9 mouse cellular contexts compared by ENCODE assay signal in the genomic region with DNA sequence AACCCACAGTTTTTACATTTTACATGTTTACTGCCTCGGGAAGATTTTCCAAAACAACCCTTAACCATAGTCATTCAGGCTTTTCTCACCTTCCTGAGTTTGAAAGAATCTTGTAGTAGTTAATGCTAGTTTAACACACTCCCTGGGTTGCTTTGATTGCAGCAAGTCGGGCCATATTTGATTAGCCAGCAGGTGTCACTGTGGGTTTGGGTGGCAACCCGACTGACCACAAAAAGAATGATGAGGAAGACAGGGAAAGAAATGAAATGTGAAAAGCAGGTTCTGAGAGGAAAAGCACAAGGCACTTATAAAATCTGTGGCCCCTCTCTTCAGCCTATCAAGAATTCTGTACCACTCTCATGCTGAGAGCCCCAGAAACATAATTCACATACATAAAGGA.
DNase-seq lines count a peak whose midpoint lies in the region; TF ChIP-seq lines count a peak whose summit lies in the region.
"Had no signal": no experiment of that assay in that cellular context is flagged by ENCODE, and none has a peak within 500 bp of the region (broad histone marks: within the 10 kb centered on the region; RNA-seq: fewer than 3 reads in every experiment).

No protein-coding gene starts in this region.

- TF ChIP-seq EP300 in ES-Bruce4 (IDR thresholded peaks at IDR 0.05; ENCODE audit: insufficient read depth, low read depth, low read length) = no peak

- H3K27ac ChIP-seq in ES-Bruce4 (ENCODE audit: insufficient read depth, low read length) = no peak overlapping the region
- no peak overlapping the region for H3K27ac ChIP-seq in cerebellum, adult 2 months (ENCODE audit: insufficient read depth, low read length)
- peak overlapping the region; percentile 24; the same call in 1 of the 2 replicates for H3K27ac ChIP-seq in gastrocnemius, adult 2 months
- H3K27ac ChIP-seq: heart, embryonic 15.5 days had no signal

- 13% methylated on average over 3 of the region's 3 CpGs for WGBS in cerebellum, adult 2 months

- no peaks in the 10 kb centered on the region for H3K4me1 ChIP-seq in ES-Bruce4 (ENCODE audit: control insufficient read depth, insufficient read depth, low read length)
- no peaks in the 10 kb centered on the region for H3K4me1 ChIP-seq in cerebellum, adult 2 months (ENCODE audit: control insufficient read depth, insufficient read depth, low read length)

- no peak for TF ChIP-seq POLR2A in ES-Bruce4 (IDR thresholded peaks at IDR 0.05; ENCODE audit: insufficient read depth, low read length)
- TF ChIP-seq POLR2A in cerebellum, adult 2 months (IDR thresholded peaks at IDR 0.05; ENCODE audit: borderline replicate concordance, insufficient read depth, low read length) = no peak

- intact Hi-C loops in gastrocnemius, adult 2 months (cut with DNase I) = loop anchor here (2.0 to 5.0 kb wide), 3 partner anchors 389 to 731 kb away; no protein-coding TSS in a partner anchor

- no peaks in the 10 kb centered on the region for H3K27me3 ChIP-seq in ES-Bruce4 (ENCODE audit: control insufficient read depth, insufficient read depth, low read length, poor library complexity, severe bottlenecking)
- H3K27me3 ChIP-seq in cerebellum, adult 2 months (ENCODE audit: control insufficient read depth, insufficient read depth, low read length) = no peaks in the 10 kb centered on the region
- H3K27me3 ChIP-seq: heart, embryonic 15.5 days had no signal

- no peaks in the 10 kb centered on the region for H3K9me3 ChIP-seq in ES-Bruce4 (replicated peaks; ENCODE audit: control insufficient read depth, insufficient read depth, low read length, poor library complexity, severe bottlenecking)
- H3K9me3 ChIP-seq: heart, embryonic 15.5 days had no signal

- peak; percentile 45 for DNase-seq in 416B (ENCODE audit: low read depth)
- peak; percentile 42 to 50 for DNase-seq in cerebellum, adult 2 months
- peak; percentile 79 for DNase-seq in gastrocnemius, adult 2 months
- peak; percentile 74 for DNase-seq in layer of hippocampus, adult 11-12 months (ENCODE audit: low spot score)
- DNase-seq in lung, postnatal 10 days = peak; percentile 88
- peak; percentile 36 for DNase-seq in telencephalon, adult 2 months (ENCODE audit: low read depth, low spot score)
- DNase-seq in spleen, adult 18-20 months = no peak

- H3K4me3 ChIP-seq in ES-Bruce4 (ENCODE audit: low read depth, low read length) = no peak overlapping the region
- no peak overlapping the region for H3K4me3 ChIP-seq in cerebellum, adult 2 months (replicated peaks; ENCODE audit: insufficient read depth, low read depth, low read length)
- no peak overlapping the region for H3K4me3 ChIP-seq in gastrocnemius, adult 2 months
- H3K4me3 ChIP-seq: heart, embryonic 15.5 days had no signal

- H3K36me3 ChIP-seq in ES-Bruce4 (ENCODE audit: control insufficient read depth, insufficient read depth, low read length, poor library complexity, severe bottlenecking) = no peaks in the 10 kb centered on the region
- H3K36me3 ChIP-seq: heart, embryonic 15.5 days had no signal

- peak; percentile 58 for TF ChIP-seq CTCF in ES-Bruce4 (IDR thresholded peaks at IDR 0.05; ENCODE audit: low read depth, low read length)
- TF ChIP-seq CTCF in cerebellum, adult 2 months (IDR thresholded peaks at IDR 0.05; ENCODE audit: borderline replicate concordance, insufficient read depth, low read depth, low read length) = peak; percentile 77
- peak; percentile 85 for TF ChIP-seq CTCF in gastrocnemius, adult 2 months (IDR thresholded peaks at IDR 0.05)

- no peak overlapping the region for H3K9ac ChIP-seq in ES-Bruce4 (ENCODE audit: low read depth, poor library complexity, severe bottlenecking)
- H3K9ac ChIP-seq: heart, embryonic 15.5 days had no signal

Comparison
In these comparisons a context has a peak if more than half of its experiments do, and no peak if none do; other contexts are left out.
1. DNase-seq: peak in 416B (single experiment), cerebellum, adult 2 months (2 of 2), gastrocnemius, adult 2 months (single experiment), layer of hippocampus, adult 11-12 months (single experiment), lung, postnatal 10 days (single experiment) and telencephalon, adult 2 months (single experiment); none in spleen, adult 18-20 months (0 of 2).
2. Peak in every context shown above with its lines, with median percentiles within 50 percentile points of each other: CTCF ChIP-seq.